Mouse (Mus musculus) kidney, embryonic 14.5 days (tissue): ENCODE measurements around the gene Mdm2. TPM values are rescaled to one million over a fixed set of nuclear protein-coding genes. Genes with fewer than 3 reads are reported as not detected.

Experiments used
- ATAC-seq: fragments of 200-750 bp; cut with Nextera tagmentation; 2 replicates; pipeline ENCODE4 v1.8.0; 2017; ENCODE audit warnings: moderate number of reproducible peaks, mild to moderate bottlenecking, moderate TSS enrichment, moderate library complexity; ENCODE audit not compliant: low FRiP score, low TSS enrichment
- H3K27ac ChIP-seq: fragments of 300-500 bp; sonication (generic); 2 replicates; pipeline ENCODE4 v1.5.1; 2014; ENCODE audit warnings: low read depth, mild to moderate bottlenecking, low read length, moderate library complexity, mixed read lengths
- H3K27me3 ChIP-seq: fragments of 300-500 bp; sonication (generic); 2 replicates; pipeline ENCODE4 v1.6.1; 2014; ENCODE audit warnings: mild to moderate bottlenecking, low read length; ENCODE audit not compliant: control insufficient read depth, insufficient read depth
- H3K36me3 ChIP-seq: fragments of 300-500 bp; sonication (generic); 2 replicates; pipeline ENCODE4 v1.6.1; 2014; ENCODE audit warnings: low read length, mixed read lengths; ENCODE audit not compliant: control insufficient read depth, insufficient read depth
- H3K4me1 ChIP-seq: fragments of 300-500 bp; sonication (generic); 2 replicates; pipeline ENCODE4 v1.6.1; 2014; ENCODE audit warnings: low read length, mixed read lengths; ENCODE audit not compliant: control insufficient read depth, insufficient read depth
- H3K4me2 ChIP-seq: fragments of 300-500 bp; sonication (generic); replicated peaks from 2 replicates; pipeline ENCODE4 v1.6.1; 2014; ENCODE audit warnings: low read depth, mild to moderate bottlenecking, low read length
- H3K4me3 ChIP-seq: fragments of 300-500 bp; sonication (generic); 2 replicates; pipeline ENCODE4 v1.5.1; 2014; ENCODE audit warnings: mild to moderate bottlenecking, low read length
- H3K9ac ChIP-seq: fragments of 300-500 bp; sonication (generic); 2 replicates; pipeline ENCODE4 v1.6.1; 2014; ENCODE audit warnings: low read depth, mild to moderate bottlenecking, low read length, moderate library complexity
- H3K9me3 ChIP-seq: fragments of 300-500 bp; sonication (generic); 2 replicates; pipeline ENCODE4 v1.6.1; 2016; ENCODE audit warnings: low read length; ENCODE audit not compliant: control insufficient read depth
- WGBS: fragments of 180-500 bp; shearing (Covaris S2); extraction: QIAGEN DNeasy Blood & Tissue Kit; methylation state at CpG from one replicate; pipeline ENCODE4 v1.1.7; 2014; 5-methylcytosine and 5-hydroxymethylcytosine counted together
- polyA plus RNA-seq: library from polyadenylated mRNA; unstranded; fragments of >200 nt; fragmentation: Nextera tagmentation; extraction: Ambion mirVana; gene quantifications from 2 replicates; pipeline ENCODE4 v1.2.1, GENCODE M21; 2014

Gene Mdm2
- polyA plus RNA-seq, 1 experiment from 2014 or later: 65.6 TPM

- Histone ChIP-seq H3K4me3 (no peak overlapping the region), H3K4me2 (no peak overlapping the region), H3K9me3 (no peaks in the 10 kb centered on the region), H3K27me3 (no peaks in the 10 kb centered on the region), H3K9ac (no peak overlapping the region), H3K4me1 (no peaks in the 10 kb centered on the region), H3K27ac (no peak overlapping the region), H3K36me3 (no peaks in the 10 kb centered on the region)
- WGBS: 74% methylated on average over 10 of the region's 10 CpGs
- no peak for ATAC-seq
These were observed 41.8 kb downstream of the Mdm2 start for GRCm38 (mm10) chr10:117668546-117669300.

DNA sequence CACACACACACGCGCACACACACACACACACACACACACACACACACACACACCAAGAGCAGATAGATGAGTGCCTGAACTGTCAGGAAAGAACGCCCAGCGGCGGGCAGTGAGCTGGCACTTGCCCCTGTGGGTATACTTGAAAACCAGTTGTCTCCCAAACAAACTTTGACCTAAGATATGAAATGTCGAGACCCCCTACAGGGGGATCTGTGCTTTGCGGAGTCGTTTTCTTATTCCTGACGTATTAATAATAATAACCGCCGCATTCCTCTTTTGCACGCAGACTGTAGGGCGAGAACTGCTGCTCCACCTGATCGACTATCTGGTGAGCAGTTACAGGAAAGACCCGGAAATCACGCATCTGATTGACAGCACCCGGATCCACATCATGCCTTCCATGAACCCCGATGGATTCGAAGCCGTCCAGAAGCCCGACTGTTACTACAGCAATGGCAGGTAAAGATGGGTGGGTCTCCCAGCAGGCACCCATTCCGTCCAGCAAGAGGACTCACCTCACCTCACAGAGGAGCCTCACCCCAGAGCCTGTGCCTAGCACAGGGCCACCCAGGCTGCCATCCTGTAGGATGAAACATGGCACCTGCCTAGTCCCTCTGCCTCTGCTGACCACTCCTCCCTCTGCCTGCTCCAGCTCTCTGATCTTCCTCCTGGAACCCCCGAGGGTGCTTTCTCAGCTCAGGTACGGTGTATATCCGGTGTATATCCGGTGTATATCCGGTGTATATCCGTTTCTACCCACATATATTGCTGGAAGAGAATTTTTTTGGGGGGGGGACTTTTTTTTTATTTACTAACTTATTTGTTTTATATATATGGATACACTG lies 42.7 kb downstream of the Mdm2 start:
- no peak overlapping the region for H3K27ac ChIP-seq
- H3K9ac ChIP-seq: no peak overlapping the region
- no peaks in the 10 kb centered on the region for H3K9me3 ChIP-seq
- H3K27me3 ChIP-seq: no peaks in the 10 kb centered on the region
- H3K36me3 ChIP-seq: no peaks in the 10 kb centered on the region
- ATAC-seq: no peak
- 96% methylated on average over 28 of the region's 28 CpGs for WGBS
- no peak overlapping the region for H3K4me3 ChIP-seq
- H3K4me2 ChIP-seq: no peak overlapping the region
- H3K4me1 ChIP-seq: peaks cover 6% of the 10 kb centered on the region; the same call in 1 of the 2 replicates

DNA sequence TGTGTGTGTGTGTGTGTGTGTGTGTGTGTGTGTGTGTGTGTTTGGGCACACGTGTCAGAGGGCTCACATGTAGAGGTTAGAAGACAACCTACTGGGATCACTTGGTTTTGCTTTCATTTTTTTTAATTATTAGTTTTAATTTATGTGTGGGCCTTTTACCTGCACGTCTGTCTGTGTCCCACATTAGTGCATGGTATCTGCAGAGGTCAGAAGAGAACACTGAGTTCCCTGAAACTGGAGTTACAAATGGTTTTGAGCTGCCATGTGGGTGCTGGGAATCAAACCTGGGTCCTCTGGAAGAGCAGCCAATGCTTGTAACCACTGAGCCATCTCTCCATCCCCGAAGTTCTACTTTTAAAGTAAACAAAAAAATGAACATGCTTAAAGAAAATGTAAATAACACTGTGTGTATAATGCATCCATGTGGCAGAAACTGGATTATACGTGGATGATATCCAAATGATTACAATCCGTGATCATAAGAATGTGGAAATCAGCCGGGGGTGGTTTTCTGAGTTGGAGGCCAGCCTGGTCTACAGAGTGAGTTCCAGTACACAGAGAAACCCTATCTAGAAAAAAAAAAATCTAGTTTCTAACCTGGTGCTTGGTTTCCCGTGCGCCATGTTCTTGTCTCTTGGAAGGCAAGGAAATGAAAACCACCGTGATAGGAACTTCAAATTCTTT lies 43.5 kb downstream of the Mdm2 start:
- 94% methylated on average over 9 of the region's 9 CpGs for WGBS
- Histone ChIP-seq H3K27ac (no peak overlapping the region), H3K9me3 (no peaks in the 10 kb centered on the region), H3K36me3 (no peaks in the 10 kb centered on the region), H3K4me3 (no peak overlapping the region), H3K9ac (no peak overlapping the region), H3K4me1 (peaks cover 6% of the 10 kb centered on the region; the same call in 1 of the 2 replicates), H3K4me2 (no peak overlapping the region), H3K27me3 (no peaks in the 10 kb centered on the region)
- ATAC-seq: no peak

DNA sequence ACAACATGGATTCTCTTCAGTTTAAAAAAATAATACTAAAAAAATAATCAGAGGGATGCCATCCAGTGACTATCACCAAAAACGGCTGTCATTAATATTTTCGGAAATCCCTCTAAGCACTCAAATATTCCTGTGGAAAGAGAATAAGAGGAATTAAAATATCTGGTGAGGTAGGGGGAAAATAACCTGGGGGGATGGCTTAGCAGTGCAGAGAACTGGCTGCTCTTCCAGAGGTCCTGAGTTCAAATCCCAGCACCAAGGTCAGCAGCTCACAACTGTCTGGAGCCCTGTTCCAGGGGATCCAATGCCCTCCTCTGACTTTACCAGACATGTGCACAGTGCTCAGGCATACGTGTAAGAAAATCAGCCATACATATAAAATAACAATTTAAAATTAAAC lies 44.2 kb downstream of the Mdm2 start:
- ATAC-seq: no peak
- no peak overlapping the region for H3K9ac ChIP-seq
- no peak overlapping the region for H3K4me3 ChIP-seq
- no peaks in the 10 kb centered on the region for H3K9me3 ChIP-seq
- no peaks in the 10 kb centered on the region for H3K27me3 ChIP-seq
- H3K27ac ChIP-seq: no peak overlapping the region
- H3K36me3 ChIP-seq: no peaks in the 10 kb centered on the region
- no peak overlapping the region for H3K4me2 ChIP-seq
- peaks cover 6% of the 10 kb centered on the region; the same call in 1 of the 2 replicates for H3K4me1 ChIP-seq
- WGBS: 81% methylated on average over 3 of the region's 3 CpGs

GRCm38 (mm10) chr10:117665376-117666275 lies 44.9 kb downstream of the Mdm2 start:
- Histone ChIP-seq H3K4me2 (no peak overlapping the region), H3K36me3 (no peaks in the 10 kb centered on the region), H3K27me3 (no peaks in the 10 kb centered on the region), H3K9ac (no peak overlapping the region), H3K4me3 (no peak overlapping the region), H3K9me3 (no peaks in the 10 kb centered on the region), H3K4me1 (peaks cover 6% of the 10 kb centered on the region; the same call in 1 of the 2 replicates), H3K27ac (no peak overlapping the region; the same call in 1 of the 2 replicates)
- no peak for ATAC-seq
- 66% methylated on average over 9 of the region's 9 CpGs for WGBS

GRCm38 (mm10) chr10:117664926-117665209 lies 45.7 kb downstream of the Mdm2 start:
- Histone ChIP-seq H3K4me3 (no peak overlapping the region), H3K27ac (peak overlapping the region; percentile 38; the same call in 1 of the 2 replicates), H3K9me3 (no peaks in the 10 kb centered on the region), H3K9ac (no peak overlapping the region), H3K27me3 (no peaks in the 10 kb centered on the region), H3K4me2 (no peak overlapping the region), H3K4me1 (peaks cover 6% of the 10 kb centered on the region; the same call in 1 of the 2 replicates), H3K36me3 (no peaks in the 10 kb centered on the region)
- ATAC-seq: no peak

GRCm38 (mm10) chr10:117664208-117664925 lies 46.2 kb downstream of the Mdm2 start:
- ATAC-seq: no peak

DNA sequence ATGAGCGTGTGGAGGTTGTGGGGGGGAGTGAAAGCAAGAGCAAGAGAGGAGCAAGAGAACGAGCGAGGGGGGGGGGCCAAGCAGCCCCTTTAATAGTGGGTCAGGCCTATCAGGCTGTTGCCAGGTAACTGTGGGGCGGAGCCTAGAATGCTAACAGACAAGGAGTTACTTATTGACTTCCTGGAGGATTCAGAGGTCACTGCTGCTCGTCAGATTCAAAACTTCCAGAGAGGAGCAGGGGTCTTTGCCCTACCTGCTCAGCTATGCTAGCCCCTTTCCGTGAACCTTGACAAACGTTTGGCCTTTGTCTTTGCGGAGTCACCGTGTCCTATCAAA lies 46.7 kb downstream of the Mdm2 start:
- Histone ChIP-seq H3K36me3 (no peaks in the 10 kb centered on the region; the same call in 1 of the 2 replicates), H3K9me3 (no peaks in the 10 kb centered on the region), H3K27ac (no peak overlapping the region; the same call in 1 of the 2 replicates), H3K9ac (no peak overlapping the region; the same call in 1 of the 2 replicates), H3K4me2 (peak overlapping the region; percentile 21), H3K4me1 (peaks cover 6% of the 10 kb centered on the region; the same call in 1 of the 2 replicates), H3K4me3 (peak overlapping the region; percentile 18; the same call in 1 of the 2 replicates), H3K27me3 (no peaks in the 10 kb centered on the region)
- 19% methylated on average over 9 of the region's 9 CpGs for WGBS
- ATAC-seq: peak; percentile 82

More at GRCm38 (mm10) chr10:117664208-117664925, 46.2 kb downstream of the Mdm2 start:
- no peaks in the 10 kb centered on the region for H3K9me3 ChIP-seq
- no peaks in the 10 kb centered on the region; the same call in 1 of the 2 replicates for H3K36me3 ChIP-seq
- peak overlapping the region; percentile 18; the same call in 1 of the 2 replicates for H3K4me3 ChIP-seq
- H3K4me2 ChIP-seq: peak overlapping the region; percentile 21
- 41% methylated on average over 14 of the region's 14 CpGs for WGBS
- H3K27ac ChIP-seq: peak overlapping the region; percentile 38; the same call in 1 of the 2 replicates
- no peaks in the 10 kb centered on the region for H3K27me3 ChIP-seq
- no peak overlapping the region; the same call in 1 of the 2 replicates for H3K9ac ChIP-seq
- peaks cover 6% of the 10 kb centered on the region; the same call in 1 of the 2 replicates for H3K4me1 ChIP-seq
